Mouse (Mus musculus): ENCODE results near the gene Onecut3. TPM values are rescaled to one million over a fixed set of nuclear protein-coding genes. Genes with fewer than 3 reads are reported as not detected.

The Onecut3 gene
- polyA plus RNA-seq, 1 experiment from 2014 or later: 0.25 TPM

- H3K4me3 ChIP-seq (ENCODE audit: low read depth, low read length): no peak overlapping the region
- 96% methylated on average over 4 of the region's 4 CpGs for WGBS
- no peaks in the 10 kb centered on the region for H3K27me3 ChIP-seq (ENCODE audit: control insufficient read depth, insufficient read depth, low read length)
- no peak overlapping the region for H3K27ac ChIP-seq (ENCODE audit: low read length)
- H3K4me2 ChIP-seq (replicated peaks; ENCODE audit: low read depth, low read length): no peak overlapping the region
- ATAC-seq (ENCODE audit: insufficient number of reproducible peaks, insufficient read depth, low FRiP score, low read depth): no peak
- no peaks in the 10 kb centered on the region for H3K4me1 ChIP-seq (ENCODE audit: control insufficient read depth, insufficient read depth, low read length)
- H3K9ac ChIP-seq (replicated peaks; ENCODE audit: low read depth, low read length): no peak overlapping the region
- peaks cover 65% of the 10 kb centered on the region for H3K36me3 ChIP-seq (ENCODE audit: control insufficient read depth, insufficient read depth, low read length)
- H3K9me3 ChIP-seq (ENCODE audit: control insufficient read depth, low read depth, low read length): no peaks in the 10 kb centered on the region
These were observed 52.3 kb downstream of the Onecut3 start for GRCm38 (mm10) chr10:80546945-80547344.

DNA sequence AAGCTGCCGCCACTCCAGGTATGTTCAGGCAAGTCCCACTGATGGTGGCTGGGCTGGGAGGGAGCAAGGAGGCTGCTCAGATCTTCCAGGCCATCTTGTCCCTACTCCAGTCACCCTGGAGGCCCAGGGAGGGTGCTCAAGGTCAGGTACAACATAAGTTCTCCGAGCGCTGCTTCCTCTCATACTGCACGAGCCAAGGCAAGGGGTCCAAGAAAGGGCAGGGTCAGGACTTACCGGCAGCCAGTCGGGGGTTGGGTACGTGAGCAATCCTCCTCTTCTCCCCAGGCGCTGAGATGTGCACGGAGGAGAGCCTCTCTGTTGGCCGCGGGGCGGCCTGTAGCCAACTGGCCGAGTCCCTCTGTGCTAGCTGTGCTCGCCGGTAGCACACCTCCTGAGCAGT, 52.9 kb downstream of the Onecut3 start:
- Histone ChIP-seq H3K27ac (ENCODE audit: low read length) (no peak overlapping the region), H3K4me2 (replicated peaks; ENCODE audit: low read depth, low read length) (no peak overlapping the region), H3K27me3 (ENCODE audit: control insufficient read depth, insufficient read depth, low read length) (no peaks in the 10 kb centered on the region), H3K36me3 (ENCODE audit: control insufficient read depth, insufficient read depth, low read length) (peaks cover 59% of the 10 kb centered on the region), H3K4me1 (ENCODE audit: control insufficient read depth, insufficient read depth, low read length) (no peaks in the 10 kb centered on the region), H3K9ac (replicated peaks; ENCODE audit: low read depth, low read length) (no peak overlapping the region), H3K4me3 (ENCODE audit: low read depth, low read length) (no peak overlapping the region), H3K9me3 (ENCODE audit: control insufficient read depth, low read depth, low read length) (no peaks in the 10 kb centered on the region)
- 90% methylated on average over 15 of the region's 15 CpGs for WGBS
- ATAC-seq (ENCODE audit: insufficient number of reproducible peaks, insufficient read depth, low FRiP score, low read depth): no peak

DNA sequence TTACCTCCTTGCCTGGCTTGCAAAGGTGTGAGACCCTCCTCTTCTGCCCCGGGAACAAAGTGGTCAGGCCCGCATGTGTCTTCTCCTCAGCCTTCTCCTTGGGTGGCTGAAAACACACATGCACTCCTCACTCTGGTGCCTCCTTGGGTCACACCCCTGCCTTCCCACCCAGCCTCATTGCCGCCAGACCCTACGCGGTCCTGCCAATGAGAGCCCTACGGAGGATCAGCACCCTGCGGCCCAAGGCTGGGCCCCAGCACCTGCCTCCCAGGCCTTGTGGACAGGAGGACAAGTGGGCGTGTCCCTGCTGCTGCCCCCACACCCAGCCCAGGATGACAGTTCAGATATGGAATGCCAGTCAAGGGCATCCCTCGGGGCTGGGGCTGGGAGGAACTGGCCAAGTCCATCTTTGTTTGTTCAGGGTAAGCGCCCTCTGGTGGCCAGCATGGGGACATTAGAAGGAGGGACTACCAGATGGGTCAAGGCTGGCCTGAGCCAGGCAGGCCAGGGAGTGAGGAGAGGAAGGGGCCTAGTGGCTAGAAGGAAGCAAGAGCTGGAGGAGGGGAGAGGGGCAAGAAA, 53.9 kb downstream of the Onecut3 start:
- 73% methylated on average over 10 of the region's 10 CpGs for WGBS
- Histone ChIP-seq H3K4me3 (ENCODE audit: low read depth, low read length) (no peak overlapping the region), H3K4me1 (ENCODE audit: control insufficient read depth, insufficient read depth, low read length) (no peaks in the 10 kb centered on the region), H3K36me3 (ENCODE audit: control insufficient read depth, insufficient read depth, low read length) (peaks cover 49% of the 10 kb centered on the region), H3K9me3 (ENCODE audit: control insufficient read depth, low read depth, low read length) (no peaks in the 10 kb centered on the region), H3K27ac (ENCODE audit: low read length) (no peak overlapping the region), H3K4me2 (replicated peaks; ENCODE audit: low read depth, low read length) (no peak overlapping the region), H3K9ac (replicated peaks; ENCODE audit: low read depth, low read length) (no peak overlapping the region), H3K27me3 (ENCODE audit: control insufficient read depth, insufficient read depth, low read length) (no peaks in the 10 kb centered on the region)
- peak; percentile 20; the same call in 1 of the 2 replicates for ATAC-seq (ENCODE audit: insufficient number of reproducible peaks, insufficient read depth, low FRiP score, low read depth)

DNA sequence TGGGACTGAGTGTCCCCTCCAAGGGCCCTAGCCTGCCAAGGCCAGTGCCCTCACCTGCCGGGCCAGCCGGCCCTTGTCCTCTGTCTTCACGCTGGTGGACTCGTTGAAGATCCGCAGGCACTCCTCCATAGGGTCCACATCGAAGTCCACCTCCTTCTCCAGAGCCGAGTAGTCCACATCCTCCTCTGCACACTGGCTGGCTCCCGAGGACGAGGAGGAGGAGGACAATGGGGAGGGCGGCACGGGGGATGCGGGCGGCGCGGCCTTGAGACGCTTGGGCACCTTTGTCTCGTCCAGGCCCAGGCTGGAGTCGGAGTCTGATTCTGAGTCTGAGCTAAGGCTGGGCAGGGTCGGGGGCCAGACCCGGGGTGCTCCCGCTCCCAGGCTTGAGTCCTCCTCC, 54.6 kb downstream of the Onecut3 start:
- Histone ChIP-seq H3K36me3 (ENCODE audit: control insufficient read depth, insufficient read depth, low read length) (peaks cover 43% of the 10 kb centered on the region), H3K27me3 (ENCODE audit: control insufficient read depth, insufficient read depth, low read length) (no peaks in the 10 kb centered on the region), H3K9me3 (ENCODE audit: control insufficient read depth, low read depth, low read length) (no peaks in the 10 kb centered on the region), H3K4me2 (replicated peaks; ENCODE audit: low read depth, low read length) (no peak overlapping the region), H3K9ac (replicated peaks; ENCODE audit: low read depth, low read length) (no peak overlapping the region), H3K4me1 (ENCODE audit: control insufficient read depth, insufficient read depth, low read length) (no peaks in the 10 kb centered on the region), H3K27ac (ENCODE audit: low read length) (no peak overlapping the region), H3K4me3 (ENCODE audit: low read depth, low read length) (no peak overlapping the region)
- WGBS: 91% methylated on average over 21 of the region's 21 CpGs
- no peak for ATAC-seq (ENCODE audit: insufficient number of reproducible peaks, insufficient read depth, low FRiP score, low read depth)

GRCm38 (mm10) chr10:80552364-80552763, 57.7 kb downstream of the Onecut3 start:
- Histone ChIP-seq H3K4me3 (ENCODE audit: low read depth, low read length) (no peak overlapping the region), H3K4me2 (replicated peaks; ENCODE audit: low read depth, low read length) (no peak overlapping the region), H3K4me1 (ENCODE audit: control insufficient read depth, insufficient read depth, low read length) (no peaks in the 10 kb centered on the region), H3K9ac (replicated peaks; ENCODE audit: low read depth, low read length) (no peak overlapping the region), H3K27me3 (ENCODE audit: control insufficient read depth, insufficient read depth, low read length) (no peaks in the 10 kb centered on the region), H3K9me3 (ENCODE audit: control insufficient read depth, low read depth, low read length) (no peaks in the 10 kb centered on the region), H3K36me3 (ENCODE audit: control insufficient read depth, insufficient read depth, low read length) (peaks cover 17% of the 10 kb centered on the region), H3K27ac (ENCODE audit: low read length) (no peak overlapping the region)
- ATAC-seq (ENCODE audit: insufficient number of reproducible peaks, insufficient read depth, low FRiP score, low read depth): no peak
- 65% methylated on average over 9 of the region's 9 CpGs for WGBS

DNA sequence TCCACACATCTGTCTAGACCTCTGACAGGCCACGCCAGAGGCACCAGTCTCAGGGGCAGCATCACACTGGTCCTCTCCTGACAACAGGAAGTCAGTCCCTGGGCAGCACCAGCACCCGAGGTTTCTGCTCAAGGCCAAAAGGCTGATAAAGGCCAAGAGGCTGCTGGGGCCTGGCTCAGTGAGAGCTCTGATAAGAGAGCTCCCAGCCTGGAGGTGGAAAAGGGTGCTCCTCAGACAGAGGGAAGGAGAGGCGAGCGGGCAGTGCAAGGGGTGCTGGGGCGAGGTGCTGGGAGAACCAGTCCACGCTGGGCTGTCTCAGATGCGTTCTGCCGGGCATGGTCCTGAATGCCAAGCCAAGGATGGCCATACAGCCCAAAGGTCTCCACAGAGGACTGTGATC, 58.9 kb downstream of the Onecut3 start:
- peak; percentile 60; the same call in 1 of the 2 replicates for ATAC-seq (ENCODE audit: insufficient number of reproducible peaks, insufficient read depth, low FRiP score, low read depth)
- H3K9me3 ChIP-seq (ENCODE audit: control insufficient read depth, low read depth, low read length): no peaks in the 10 kb centered on the region
- H3K4me2 ChIP-seq (replicated peaks; ENCODE audit: low read depth, low read length): no peak overlapping the region
- no peak overlapping the region for H3K27ac ChIP-seq (ENCODE audit: low read length)
- 85% methylated on average over 8 of the region's 8 CpGs for WGBS
- H3K27me3 ChIP-seq (ENCODE audit: control insufficient read depth, insufficient read depth, low read length): no peaks in the 10 kb centered on the region
- no peak overlapping the region for H3K9ac ChIP-seq (replicated peaks; ENCODE audit: low read depth, low read length)
- H3K4me3 ChIP-seq (ENCODE audit: low read depth, low read length): no peak overlapping the region
- H3K4me1 ChIP-seq (ENCODE audit: control insufficient read depth, insufficient read depth, low read length): 0 out of 2 replicates have a peak, but pooled peaks cover 4% of the 10 kb centered on the region
- peaks cover 11% of the 10 kb centered on the region for H3K36me3 ChIP-seq (ENCODE audit: control insufficient read depth, insufficient read depth, low read length)

GRCm38 (mm10) chr10:80553997-80554396, 59.4 kb downstream of the Onecut3 start:
- H3K4me2 ChIP-seq (replicated peaks; ENCODE audit: low read depth, low read length): no peak overlapping the region

GRCm38 (mm10) chr10:80557346-80557965, 62.8 kb downstream of the Onecut3 start:
- ATAC-seq (ENCODE audit: insufficient number of reproducible peaks, insufficient read depth, low FRiP score, low read depth): no peak
- no peak overlapping the region for H3K4me2 ChIP-seq (replicated peaks; ENCODE audit: low read depth, low read length)
- H3K27ac ChIP-seq (ENCODE audit: low read length): no peak overlapping the region
- 42% methylated on average over 5 of the region's 5 CpGs for WGBS
- H3K9ac ChIP-seq (replicated peaks; ENCODE audit: low read depth, low read length): no peak overlapping the region
- H3K27me3 ChIP-seq (ENCODE audit: control insufficient read depth, insufficient read depth, low read length): no peaks in the 10 kb centered on the region
- H3K9me3 ChIP-seq (ENCODE audit: control insufficient read depth, low read depth, low read length): no peaks in the 10 kb centered on the region
- H3K4me1 ChIP-seq (ENCODE audit: control insufficient read depth, insufficient read depth, low read length): peaks cover 15% of the 10 kb centered on the region
- no peaks in the 10 kb centered on the region for H3K36me3 ChIP-seq (ENCODE audit: control insufficient read depth, insufficient read depth, low read length)
- H3K4me3 ChIP-seq (ENCODE audit: low read depth, low read length): no peak overlapping the region

More at GRCm38 (mm10) chr10:80553997-80554396, 59.4 kb downstream of the Onecut3 start:
- Histone ChIP-seq H3K4me3 (ENCODE audit: low read depth, low read length) (no peak overlapping the region), H3K27me3 (ENCODE audit: control insufficient read depth, insufficient read depth, low read length) (no peaks in the 10 kb centered on the region), H3K36me3 (ENCODE audit: control insufficient read depth, insufficient read depth, low read length) (peaks cover 11% of the 10 kb centered on the region), H3K27ac (ENCODE audit: low read length) (no peak overlapping the region), H3K9ac (replicated peaks; ENCODE audit: low read depth, low read length) (no peak overlapping the region), H3K9me3 (ENCODE audit: control insufficient read depth, low read depth, low read length) (no peaks in the 10 kb centered on the region), H3K4me1 (ENCODE audit: control insufficient read depth, insufficient read depth, low read length) (0 out of 2 replicates have a peak, but pooled peaks cover 5% of the 10 kb centered on the region)
- 81% methylated on average over 6 of the region's 6 CpGs for WGBS
- ATAC-seq (ENCODE audit: insufficient number of reproducible peaks, insufficient read depth, low FRiP score, low read depth): no peak
